20 mouse cellular contexts compared by ENCODE assay signal in genomic region chr7:73195306-73195705, GRCm38 (mm10).
DNase-seq lines count a peak whose midpoint lies in the region; ATAC-seq and TF ChIP-seq lines count a peak whose summit lies in the region.
"Had no signal": no experiment of that assay in that cellular context is flagged by ENCODE, and none has a peak within 500 bp of the region (broad histone marks: within the 10 kb centered on the region; RNA-seq: fewer than 3 reads in every experiment).

No protein-coding gene starts in this region.

- H3K4me2 ChIP-seq in forebrain, embryonic 15.5 days (replicated peaks): no peak overlapping the region
- H3K4me2 ChIP-seq: heart, embryonic 13.5 days; limb, embryonic 13.5 days; stomach, embryonic 15.5 days had no signal

- H3K36me3 ChIP-seq in forebrain, embryonic 10.5 days (replicated peaks): no peaks in the 10 kb centered on the region
- no peaks in the 10 kb centered on the region for H3K36me3 ChIP-seq in forebrain, embryonic 15.5 days
- no peaks in the 10 kb centered on the region for H3K36me3 ChIP-seq in limb, embryonic 10.5 days
- H3K36me3 ChIP-seq: heart, embryonic 13.5 days; limb, embryonic 13.5 days; stomach, embryonic 15.5 days had no signal

- WGBS in forebrain, embryonic 10.5 days: 79% methylated on average over 4 of the region's 4 CpGs
- 34% methylated on average over 4 of the region's 4 CpGs for WGBS in forebrain, embryonic 15.5 days
- 70% methylated on average over 4 of the region's 4 CpGs for WGBS in limb, embryonic 10.5 days

- no peak for DNase-seq in forebrain, embryonic 10.5 days (ENCODE audit: extremely low spot score, low spot score)
- peak; percentile 1 for DNase-seq in layer of hippocampus, adult 11-12 months (ENCODE audit: low spot score)
- no peak for DNase-seq in layer of hippocampus, adult 9-11 months
- DNase-seq in brain, embryonic 14.5 days (ENCODE audit: low read depth): peak; percentile 68
- DNase-seq in limb, embryonic 10.5 days (ENCODE audit: low spot score): no peak
- no peak for DNase-seq in left cerebral cortex, adult 2 months (ENCODE audit: extremely low spot score in 1 of 2, low spot score in 2 of 2)
- DNase-seq: cerebellum, adult 9-10 months; embryo, embryonic 11 days; gastrocnemius, postnatal 36 days; heart, postnatal 36 days; right cerebral cortex, adult 18-20 months; spleen, adult 18-20 months had no signal

- no peak for ATAC-seq in forebrain, embryonic 15.5 days (replicated peaks)
- ATAC-seq in frontal cortex, adult (ENCODE audit: low TSS enrichment): no peak
- ATAC-seq: intestine, postnatal 0 days had no signal

- no peak overlapping the region for H3K9ac ChIP-seq in forebrain, embryonic 15.5 days (replicated peaks)
- H3K9ac ChIP-seq: heart, embryonic 13.5 days; limb, embryonic 13.5 days; liver, embryonic 14.5 days; stomach, embryonic 15.5 days had no signal

- peaks cover 47% of the 10 kb centered on the region for H3K4me1 ChIP-seq in forebrain, embryonic 10.5 days
- H3K4me1 ChIP-seq in forebrain, embryonic 15.5 days: peaks cover 44% of the 10 kb centered on the region
- H3K4me1 ChIP-seq in limb, embryonic 10.5 days: peaks cover 13% of the 10 kb centered on the region; the same call in 1 of the 2 replicates
- H3K4me1 ChIP-seq: stomach, embryonic 15.5 days had no signal

- TF ChIP-seq CTCF in brain, embryonic 14.5 days (IDR thresholded peaks at IDR 0.05; ENCODE audit: borderline replicate concordance, extremely low read depth, insufficient read depth, insufficient read length): no peak
- TF ChIP-seq CTCF in left cerebral cortex, adult 2 months (IDR thresholded peaks at IDR 0.05): no peak

- no peak overlapping the region for H3K4me3 ChIP-seq in forebrain, embryonic 10.5 days
- H3K4me3 ChIP-seq in forebrain, embryonic 15.5 days: no peak overlapping the region
- H3K4me3 ChIP-seq in limb, embryonic 10.5 days: no peak overlapping the region
- H3K4me3 ChIP-seq in left cerebral cortex, adult 2 months: no peak overlapping the region
- H3K4me3 ChIP-seq: heart, embryonic 13.5 days; limb, embryonic 13.5 days; myocyte; stomach, embryonic 15.5 days had no signal

- peak overlapping the region; percentile 16; the same call in 1 of the 2 replicates for H3K27ac ChIP-seq in forebrain, embryonic 10.5 days
- no peak overlapping the region for H3K27ac ChIP-seq in forebrain, embryonic 15.5 days (replicated peaks)
- peak overlapping the region; percentile 42; the same call in 1 of the 2 replicates for H3K27ac ChIP-seq in limb, embryonic 10.5 days
- no peak overlapping the region for H3K27ac ChIP-seq in left cerebral cortex, adult 2 months
- H3K27ac ChIP-seq: heart, embryonic 13.5 days; limb, embryonic 13.5 days; liver, embryonic 14.5 days; stomach, embryonic 15.5 days had no signal

- TF ChIP-seq POLR2A in brain, embryonic 14.5 days (IDR thresholded peaks at IDR 0.05; ENCODE audit: borderline replicate concordance, extremely low read depth, insufficient read depth, insufficient read length, poor library complexity, severe bottlenecking): no peak

- H3K9me3 ChIP-seq in forebrain, embryonic 10.5 days: peaks cover 18% of the 10 kb centered on the region; the same call in 1 of the 2 replicates
- no peaks in the 10 kb centered on the region for H3K9me3 ChIP-seq in forebrain, embryonic 15.5 days
- no peaks in the 10 kb centered on the region for H3K9me3 ChIP-seq in limb, embryonic 10.5 days (replicated peaks)
- H3K9me3 ChIP-seq: limb, embryonic 13.5 days; stomach, embryonic 15.5 days had no signal

- intact Hi-C loops in left cerebral cortex, adult 2 months (cut with DNase I): no loop called here

- peaks cover 19% of the 10 kb centered on the region for H3K27me3 ChIP-seq in forebrain, embryonic 10.5 days (ENCODE audit: poor library complexity, severe bottlenecking)
- no peaks in the 10 kb centered on the region for H3K27me3 ChIP-seq in forebrain, embryonic 15.5 days
- H3K27me3 ChIP-seq in limb, embryonic 10.5 days (ENCODE audit: low read depth, poor library complexity, severe bottlenecking): no peaks in the 10 kb centered on the region
- H3K27me3 ChIP-seq: limb, embryonic 13.5 days; stomach, embryonic 15.5 days had no signal

Comparison
In these comparisons a context has a peak if more than half of its experiments do, and no peak if none do; other contexts are left out.
1. DNase-seq: peak in layer of hippocampus, adult 11-12 months (single experiment) and brain, embryonic 14.5 days (single experiment); none in forebrain, embryonic 10.5 days (single experiment), layer of hippocampus, adult 9-11 months (single experiment), limb, embryonic 10.5 days (single experiment) and left cerebral cortex, adult 2 months (0 of 2).
2. H3K27ac ChIP-seq: peak in forebrain, embryonic 10.5 days (single experiment) and limb, embryonic 10.5 days (single experiment); none in forebrain, embryonic 15.5 days (single experiment) and left cerebral cortex, adult 2 months (single experiment).